Mouse (Mus musculus): Measurements from ENCODE around the gene Pla2g16. TPM values are rescaled to one million over a fixed set of nuclear protein-coding genes. Genes with fewer than 3 reads are reported as not detected.

Pla2g16 gene
- polyA plus RNA-seq, 1 experiment from 2014 or later: 2.4 TPM

- Histone ChIP-seq H3K36me3 (ENCODE audit: control insufficient read depth, insufficient read depth, low read length) (no peaks in the 10 kb centered on the region), H3K9me3 (ENCODE audit: control insufficient read depth, low read length) (no peaks in the 10 kb centered on the region), H3K4me2 (ENCODE audit: low read depth, low read length) (no peak overlapping the region), H3K27me3 (ENCODE audit: control insufficient read depth, insufficient read depth, low read length) (no peaks in the 10 kb centered on the region), H3K27ac (ENCODE audit: low read depth, low read length) (no peak overlapping the region), H3K4me3 (ENCODE audit: low read depth, low read length) (no peak overlapping the region), H3K9ac (replicated peaks; ENCODE audit: low read depth, low read length) (no peak overlapping the region), H3K4me1 (ENCODE audit: control insufficient read depth, insufficient read depth, low read length) (no peaks in the 10 kb centered on the region; the same call in 1 of the 2 replicates)
- WGBS: 84% methylated on average over 4 of the region's 4 CpGs
- no peak for ATAC-seq (ENCODE audit: low read depth)
Measured at GRCm38 (mm10) chr19:7558675-7559074, 1.4 kb downstream of the Pla2g16 start.

DNA sequence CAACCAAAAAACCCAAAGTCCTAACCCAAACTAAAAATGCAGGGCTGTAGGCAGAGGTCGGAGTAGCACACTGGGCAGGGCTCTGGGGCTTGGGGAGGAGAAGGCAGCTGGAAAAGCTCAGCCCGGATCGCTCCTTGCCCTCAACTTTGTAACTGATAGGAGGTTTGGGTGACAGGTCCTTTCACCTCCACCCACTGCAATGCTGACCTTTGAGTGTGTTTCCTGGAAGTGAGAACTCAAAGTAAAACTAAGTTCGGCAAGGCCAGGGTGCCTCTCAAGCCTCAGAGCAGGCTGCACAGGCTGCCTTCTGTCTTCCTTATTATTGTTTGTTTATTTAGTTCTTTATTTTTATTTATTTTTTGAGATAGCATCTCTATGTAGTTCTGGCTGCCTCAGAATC, 2.7 kb downstream of the Pla2g16 start:
- ATAC-seq (ENCODE audit: low read depth): no peak
- Histone ChIP-seq H3K9me3 (ENCODE audit: control insufficient read depth, low read length) (no peaks in the 10 kb centered on the region), H3K4me1 (ENCODE audit: control insufficient read depth, insufficient read depth, low read length) (no peaks in the 10 kb centered on the region; the same call in 1 of the 2 replicates), H3K36me3 (ENCODE audit: control insufficient read depth, insufficient read depth, low read length) (no peaks in the 10 kb centered on the region), H3K27ac (ENCODE audit: low read depth, low read length) (no peak overlapping the region), H3K27me3 (ENCODE audit: control insufficient read depth, insufficient read depth, low read length) (no peaks in the 10 kb centered on the region), H3K9ac (replicated peaks; ENCODE audit: low read depth, low read length) (no peak overlapping the region), H3K4me3 (ENCODE audit: low read depth, low read length) (no peak overlapping the region), H3K4me2 (ENCODE audit: low read depth, low read length) (no peak overlapping the region)
- 80% methylated on average over 4 of the region's 4 CpGs for WGBS

DNA sequence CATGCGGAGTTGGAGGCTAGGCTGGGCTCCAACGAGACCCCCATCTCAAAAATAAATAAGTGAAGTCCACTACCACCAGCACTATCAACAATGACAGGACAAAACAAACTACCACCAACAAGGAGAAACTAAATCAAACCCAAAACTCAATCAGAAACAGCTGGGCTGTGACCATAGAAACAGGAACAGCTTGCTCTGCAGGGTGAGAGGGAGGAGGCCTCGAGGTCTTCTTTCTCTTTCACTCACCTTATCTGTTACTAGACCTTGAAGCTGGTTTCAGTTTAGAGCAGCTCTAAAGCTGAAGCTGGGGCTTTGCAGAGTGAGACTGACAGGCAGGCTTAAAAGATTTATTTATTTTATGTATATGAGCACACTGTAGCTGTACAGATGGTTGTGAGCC, 4.2 kb downstream of the Pla2g16 start:
- 83% methylated on average over 3 of the region's 3 CpGs for WGBS
- no peak overlapping the region for H3K4me2 ChIP-seq (ENCODE audit: low read depth, low read length)
- ATAC-seq (ENCODE audit: low read depth): no peak

GRCm38 (mm10) chr19:7562601-7563129, 5.4 kb downstream of the Pla2g16 start:
- Histone ChIP-seq H3K4me1 (ENCODE audit: control insufficient read depth, insufficient read depth, low read length) (no peaks in the 10 kb centered on the region; the same call in 1 of the 2 replicates), H3K36me3 (ENCODE audit: control insufficient read depth, insufficient read depth, low read length) (no peaks in the 10 kb centered on the region), H3K4me2 (ENCODE audit: low read depth, low read length) (no peak overlapping the region), H3K9ac (replicated peaks; ENCODE audit: low read depth, low read length) (no peak overlapping the region), H3K27me3 (ENCODE audit: control insufficient read depth, insufficient read depth, low read length) (no peaks in the 10 kb centered on the region), H3K4me3 (ENCODE audit: low read depth, low read length) (no peak overlapping the region), H3K27ac (ENCODE audit: low read depth, low read length) (no peak overlapping the region), H3K9me3 (ENCODE audit: control insufficient read depth, low read length) (no peaks in the 10 kb centered on the region)
- no peak for ATAC-seq (ENCODE audit: low read depth)
- WGBS: 88% methylated on average over 10 of the region's 10 CpGs

More for the DNA sequence above, 4.2 kb downstream of the Pla2g16 start:
- no peak overlapping the region for H3K9ac ChIP-seq (replicated peaks; ENCODE audit: low read depth, low read length)
- no peaks in the 10 kb centered on the region; the same call in 1 of the 2 replicates for H3K4me1 ChIP-seq (ENCODE audit: control insufficient read depth, insufficient read depth, low read length)
- H3K9me3 ChIP-seq (ENCODE audit: control insufficient read depth, low read length): no peaks in the 10 kb centered on the region
- no peaks in the 10 kb centered on the region for H3K36me3 ChIP-seq (ENCODE audit: control insufficient read depth, insufficient read depth, low read length)
- H3K27me3 ChIP-seq (ENCODE audit: control insufficient read depth, insufficient read depth, low read length): no peaks in the 10 kb centered on the region
- H3K4me3 ChIP-seq (ENCODE audit: low read depth, low read length): no peak overlapping the region
- no peak overlapping the region for H3K27ac ChIP-seq (ENCODE audit: low read depth, low read length)

DNA sequence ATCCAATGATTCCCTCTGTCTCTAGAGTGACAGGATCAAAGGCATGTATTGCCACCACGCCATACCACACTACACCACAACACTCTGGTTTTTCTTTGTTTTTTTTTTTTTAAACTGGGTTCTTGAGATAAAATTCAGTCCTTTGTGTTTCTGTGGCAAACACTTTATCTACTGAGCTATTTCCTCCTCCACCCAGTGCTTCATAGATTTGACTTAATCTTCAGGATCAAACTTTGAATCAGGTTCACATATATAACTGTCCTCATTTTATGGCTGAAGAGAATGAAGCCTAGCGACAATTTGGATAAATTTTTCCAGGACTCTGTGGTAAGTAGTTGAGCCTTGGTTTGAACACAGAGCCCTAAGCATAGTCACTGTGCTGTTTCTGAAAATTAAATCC, 6.4 kb downstream of the Pla2g16 start:
- H3K27ac ChIP-seq (ENCODE audit: low read depth, low read length): no peak overlapping the region
- H3K9ac ChIP-seq (replicated peaks; ENCODE audit: low read depth, low read length): no peak overlapping the region
- no peaks in the 10 kb centered on the region for H3K4me1 ChIP-seq (ENCODE audit: control insufficient read depth, insufficient read depth, low read length)
- H3K36me3 ChIP-seq (ENCODE audit: control insufficient read depth, insufficient read depth, low read length): no peaks in the 10 kb centered on the region
- WGBS: 94% methylated on average over 2 of the region's 2 CpGs
- no peak overlapping the region for H3K4me3 ChIP-seq (ENCODE audit: low read depth, low read length)
- no peaks in the 10 kb centered on the region for H3K9me3 ChIP-seq (ENCODE audit: control insufficient read depth, low read length)
- no peak overlapping the region for H3K4me2 ChIP-seq (ENCODE audit: low read depth, low read length)
- no peak for ATAC-seq (ENCODE audit: low read depth)
- no peaks in the 10 kb centered on the region for H3K27me3 ChIP-seq (ENCODE audit: control insufficient read depth, insufficient read depth, low read length)

DNA sequence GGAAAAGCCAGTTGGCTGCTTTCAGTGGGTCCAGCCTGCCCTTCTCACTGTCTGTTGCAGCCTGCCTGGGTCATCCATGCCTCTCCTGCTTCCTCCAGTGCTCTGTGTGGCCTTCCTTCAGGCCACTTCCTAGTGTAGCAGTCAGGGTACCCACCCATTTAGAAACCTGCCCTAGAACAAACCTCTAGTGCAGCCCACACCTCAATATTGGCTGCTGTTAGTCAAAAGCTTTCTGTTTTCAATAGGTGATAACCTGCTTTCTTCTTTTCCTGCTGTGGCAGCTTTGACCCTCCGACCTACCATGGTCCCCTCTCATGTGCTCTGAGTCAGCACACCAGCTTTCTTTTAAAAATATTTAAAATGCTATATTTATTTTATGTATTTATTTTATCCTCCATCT, 7.2 kb downstream of the Pla2g16 start:
- Histone ChIP-seq H3K9ac (replicated peaks; ENCODE audit: low read depth, low read length) (no peak overlapping the region), H3K4me3 (ENCODE audit: low read depth, low read length) (no peak overlapping the region), H3K27me3 (ENCODE audit: control insufficient read depth, insufficient read depth, low read length) (no peaks in the 10 kb centered on the region), H3K4me2 (ENCODE audit: low read depth, low read length) (no peak overlapping the region), H3K36me3 (ENCODE audit: control insufficient read depth, insufficient read depth, low read length) (no peaks in the 10 kb centered on the region), H3K4me1 (ENCODE audit: control insufficient read depth, insufficient read depth, low read length) (no peaks in the 10 kb centered on the region), H3K9me3 (ENCODE audit: control insufficient read depth, low read length) (no peaks in the 10 kb centered on the region), H3K27ac (ENCODE audit: low read depth, low read length) (no peak overlapping the region)
- WGBS: 79% methylated on average over 1 of the region's 1 CpGs
- ATAC-seq (ENCODE audit: low read depth): no peak

DNA sequence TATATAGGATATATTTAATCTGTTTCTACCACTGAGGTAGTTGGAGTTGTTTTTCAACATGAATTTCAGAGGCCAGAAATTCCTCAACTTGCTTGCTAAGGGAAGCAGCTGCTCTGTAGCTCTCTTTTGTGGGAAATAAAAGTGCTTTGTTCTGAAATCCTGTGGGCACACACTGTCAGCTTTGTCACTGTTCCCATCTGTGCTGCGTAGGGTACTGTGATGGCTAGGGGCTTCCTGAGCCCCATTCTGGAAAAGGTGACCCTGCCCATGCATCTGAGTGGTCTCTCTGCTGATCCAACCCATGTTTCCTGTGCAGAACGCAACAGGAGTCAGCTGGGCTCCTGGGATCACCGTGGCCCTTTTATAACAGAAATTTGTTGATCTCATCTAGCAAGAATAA, 9.6 kb downstream of the Pla2g16 start:
- Histone ChIP-seq H3K27me3 (ENCODE audit: control insufficient read depth, insufficient read depth, low read length) (no peaks in the 10 kb centered on the region), H3K9ac (replicated peaks; ENCODE audit: low read depth, low read length) (no peak overlapping the region), H3K27ac (ENCODE audit: low read depth, low read length) (no peak overlapping the region), H3K9me3 (ENCODE audit: control insufficient read depth, low read length) (no peaks in the 10 kb centered on the region), H3K4me2 (ENCODE audit: low read depth, low read length) (no peak overlapping the region), H3K4me1 (ENCODE audit: control insufficient read depth, insufficient read depth, low read length) (no peaks in the 10 kb centered on the region), H3K4me3 (ENCODE audit: low read depth, low read length) (no peak overlapping the region), H3K36me3 (ENCODE audit: control insufficient read depth, insufficient read depth, low read length) (no peaks in the 10 kb centered on the region)
- no peak for ATAC-seq (ENCODE audit: low read depth)
- WGBS: 61% methylated on average over 3 of the region's 3 CpGs

GRCm38 (mm10) chr19:7568364-7568763, 11.1 kb downstream of the Pla2g16 start:
- Histone ChIP-seq H3K9ac (replicated peaks; ENCODE audit: low read depth, low read length) (no peak overlapping the region), H3K4me2 (ENCODE audit: low read depth, low read length) (no peak overlapping the region), H3K27me3 (ENCODE audit: control insufficient read depth, insufficient read depth, low read length) (no peaks in the 10 kb centered on the region), H3K4me3 (ENCODE audit: low read depth, low read length) (no peak overlapping the region), H3K36me3 (ENCODE audit: control insufficient read depth, insufficient read depth, low read length) (no peaks in the 10 kb centered on the region), H3K9me3 (ENCODE audit: control insufficient read depth, low read length) (no peaks in the 10 kb centered on the region), H3K27ac (ENCODE audit: low read depth, low read length) (no peak overlapping the region), H3K4me1 (ENCODE audit: control insufficient read depth, insufficient read depth, low read length) (no peaks in the 10 kb centered on the region)
- 59% methylated on average over 3 of the region's 3 CpGs for WGBS
- no peak for ATAC-seq (ENCODE audit: low read depth)

DNA sequence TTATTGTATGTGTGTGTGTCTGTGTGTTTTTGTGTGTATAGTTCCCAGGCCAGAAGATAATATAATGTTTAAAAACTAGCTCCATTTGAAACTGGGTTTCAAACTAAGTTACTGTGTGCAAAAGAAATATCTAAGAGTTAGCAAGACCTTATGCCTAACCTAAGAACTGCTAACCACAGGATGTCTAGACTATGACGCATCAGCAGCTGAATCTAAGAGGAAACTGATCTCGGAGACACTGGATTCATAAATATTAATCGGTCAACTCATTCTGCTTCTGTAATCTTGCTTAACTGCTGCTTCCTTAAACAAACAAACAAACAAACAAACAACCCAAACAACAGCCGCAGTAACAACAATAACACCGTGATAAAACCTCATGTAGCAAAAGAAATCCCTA, 12.4 kb downstream of the Pla2g16 start:
- no peaks in the 10 kb centered on the region for H3K9me3 ChIP-seq (ENCODE audit: control insufficient read depth, low read length)
- ATAC-seq (ENCODE audit: low read depth): no peak
- no peak overlapping the region for H3K4me3 ChIP-seq (ENCODE audit: low read depth, low read length)
- H3K9ac ChIP-seq (replicated peaks; ENCODE audit: low read depth, low read length): no peak overlapping the region
- no peak overlapping the region for H3K4me2 ChIP-seq (ENCODE audit: low read depth, low read length)
- H3K36me3 ChIP-seq (ENCODE audit: control insufficient read depth, insufficient read depth, low read length): no peaks in the 10 kb centered on the region
- no peaks in the 10 kb centered on the region for H3K4me1 ChIP-seq (ENCODE audit: control insufficient read depth, insufficient read depth, low read length)
- 88% methylated on average over 5 of the region's 5 CpGs for WGBS
- no peak overlapping the region for H3K27ac ChIP-seq (ENCODE audit: low read depth, low read length)
- H3K27me3 ChIP-seq (ENCODE audit: control insufficient read depth, insufficient read depth, low read length): no peaks in the 10 kb centered on the region
